Mouse (Mus musculus) adrenal gland, postnatal 36 days (tissue): ENCODE measurements around the gene Ppp3r1. TPM values are rescaled to one million over a fixed set of nuclear protein-coding genes. Genes with fewer than 3 reads are reported as not detected.
"Not testable (repeated sequence)": the region's sequence is repeated elsewhere in the genome, so short reads cannot be mapped to it uniquely, and the experiment has no call there.

Source experiments
- DNase-seq, 2 experiments: peaks; one replicate each; pipeline ENCODE4 v3.0.0; 2021; ENCODE audit warnings: mixed read lengths in 1 of 2
- total RNA-seq, 2 experiments: library from RNA; stranded (reverse); gene quantifications; 2 replicates each; pipeline ENCODE4 v1.2.3; 2021

Ppp3r1 gene
- total RNA-seq, 2 experiments from 2014 or later, result 92.5 to 111 TPM

GRCm38 (mm10) chr11:17199840-17200501, 40.9 kb downstream of the Ppp3r1 start:
- no peak for DNase-seq

GRCm38 (mm10) chr11:17200936-17201335, 41.9 kb downstream of the Ppp3r1 start:
- DNase-seq, result no peak

DNA sequence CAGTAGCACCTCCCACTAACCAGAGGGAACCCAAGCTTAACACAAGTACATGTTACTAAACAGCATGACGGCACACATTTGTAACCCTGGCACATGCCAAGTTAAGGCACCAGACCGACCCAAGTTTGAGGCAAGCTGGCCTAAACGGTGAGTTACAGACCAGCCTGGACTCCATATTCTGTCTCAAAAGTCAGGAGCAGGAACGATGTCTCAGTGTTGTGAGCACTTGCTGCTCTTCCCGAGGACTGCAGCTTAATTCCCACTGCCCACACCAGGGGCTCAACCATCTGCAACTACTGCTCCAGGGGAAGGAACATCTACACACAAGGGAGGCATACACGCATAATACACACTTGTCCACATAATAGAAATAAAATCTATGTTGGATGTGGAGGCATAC, 43.4 kb downstream of the Ppp3r1 start:
- DNase-seq, result no peak

GRCm38 (mm10) chr11:17211258-17212140, 52.4 kb downstream of the Ppp3r1 start, which contains the start of gene Pno1:
Gene Pno1 (minus strand): TSS chr11:17211568.
- DNase-seq, result peak; percentile 96 to 97

- DNase-seq, result no peak
Measured at GRCm38 (mm10) chr11:17212141-17212495, 53.1 kb downstream of the Ppp3r1 start.

DNA sequence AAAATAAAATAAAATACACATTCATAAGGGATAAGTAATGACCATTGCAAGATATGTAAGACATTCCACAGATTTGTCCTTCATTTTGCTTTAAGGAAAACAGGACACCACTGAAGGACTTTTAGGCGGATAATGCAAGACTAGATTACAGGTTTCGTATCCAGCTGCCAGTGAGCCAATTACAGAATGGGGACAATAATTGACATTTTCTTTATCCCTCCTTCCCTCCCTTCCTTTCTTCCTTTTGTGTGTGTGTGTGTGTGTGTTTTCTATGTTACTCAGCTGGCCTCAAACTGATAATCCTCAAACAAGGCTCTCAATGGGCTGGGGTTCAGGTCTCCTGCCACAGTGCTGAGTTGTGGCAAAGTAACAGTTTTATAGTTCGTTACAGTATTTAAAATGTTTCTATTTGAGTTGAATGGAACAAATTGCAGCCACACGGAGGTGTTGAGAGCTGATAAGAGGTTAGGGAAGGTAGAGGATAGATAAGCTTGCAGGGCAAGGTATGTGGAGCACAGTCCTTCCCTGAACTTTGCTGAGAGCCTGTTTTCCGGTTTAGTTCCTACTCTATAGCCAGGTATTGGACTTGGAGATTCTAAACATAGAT, 53.9 kb downstream of the Ppp3r1 start:
- no peak for DNase-seq

DNA sequence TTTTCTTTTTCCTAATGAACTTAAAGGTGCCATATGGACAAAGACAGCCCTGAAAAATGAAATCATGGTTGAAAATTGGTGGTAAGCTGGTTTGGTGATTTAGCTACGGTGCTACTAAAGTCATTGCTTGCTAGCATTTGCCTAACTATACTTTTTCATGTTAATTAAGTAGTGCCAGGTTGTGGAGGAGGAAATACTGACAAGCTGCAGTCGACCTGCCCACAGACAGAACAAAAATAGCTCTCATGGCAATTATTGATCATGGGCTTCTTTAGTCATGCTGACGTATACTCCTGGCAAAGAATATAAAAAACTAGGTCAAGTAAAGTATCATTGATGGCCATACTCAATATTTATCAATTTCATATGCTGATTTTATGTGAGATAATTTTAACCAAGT, 56.4 kb downstream of the Ppp3r1 start:
- no peak for DNase-seq

- DNase-seq, result no peak
Measured at GRCm38 (mm10) chr11:17221126-17221525, 62.1 kb downstream of the Ppp3r1 start.

DNA sequence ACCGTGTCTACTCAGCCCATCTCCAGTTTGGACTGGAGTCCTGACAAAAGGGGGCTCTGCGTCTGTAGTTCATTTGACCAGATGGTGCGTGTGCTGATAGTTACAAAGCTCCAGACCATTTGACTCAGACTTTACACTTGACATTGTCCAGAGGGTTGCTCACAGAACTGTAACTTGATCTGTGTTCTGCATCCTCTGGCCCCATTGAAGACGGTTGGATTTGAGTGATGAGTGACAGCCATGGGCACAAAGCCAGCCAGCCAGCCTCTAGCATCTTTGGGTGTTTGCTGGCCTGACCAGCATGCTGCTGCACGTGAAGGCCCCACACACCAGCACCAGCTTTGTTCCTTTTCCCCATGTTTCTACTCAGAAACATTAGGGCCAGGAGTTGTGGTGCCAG, 73.7 kb downstream of the Ppp3r1 start:
- no peak for DNase-seq

DNA sequence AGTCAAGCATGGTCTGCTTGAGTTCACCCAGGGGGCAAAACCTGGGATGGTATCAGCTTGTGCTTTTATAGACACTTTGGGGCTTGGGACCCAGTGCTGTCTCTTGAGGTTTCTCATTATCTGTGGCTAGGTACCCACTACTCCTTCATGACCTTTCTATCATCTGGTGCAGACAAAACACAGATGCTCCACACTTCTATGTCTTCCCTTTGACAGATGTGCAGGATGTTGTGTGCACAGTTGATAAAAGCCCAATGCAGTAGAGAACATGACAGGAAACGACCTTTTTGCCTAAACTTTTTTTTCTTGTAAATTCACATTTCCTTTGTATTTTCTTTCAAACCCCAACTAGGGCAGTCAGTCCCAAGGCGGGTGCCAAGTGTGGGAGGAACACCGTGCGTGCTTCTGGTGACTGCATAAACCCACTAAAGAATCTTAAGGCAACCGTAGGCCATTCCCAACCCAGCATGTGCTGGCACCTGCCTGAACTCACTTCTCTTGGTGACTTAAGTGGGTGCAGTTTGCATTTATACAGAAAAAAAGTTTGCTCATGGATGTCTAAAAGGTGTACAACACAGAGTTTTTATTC, 77.5 kb downstream of the Ppp3r1 start:
- no peak for DNase-seq

- not testable (repeated sequence) for DNase-seq
Measured at GRCm38 (mm10) chr11:17238598-17238997, 79.5 kb downstream of the Ppp3r1 start.

- no peak for DNase-seq
Measured at GRCm38 (mm10) chr11:17248715-17249114, 89.7 kb downstream of the Ppp3r1 start.

Other genes with a start within 250 kb of the Ppp3r1 start
- gene Fbxo48, start 207.9 kb upstream of the Ppp3r1 start, total RNA-seq, result 1 to 10 TPM in 1 of 2 experiments, under 1 TPM in 1; 0.63 to 1.1 TPM
- 10 to 100 TPM; 12.1 to 14.9 TPM for gene Cnrip1, start 107.7 kb upstream of the Ppp3r1 start, total RNA-seq
- 1 to 10 TPM; 4.0 to 4.8 TPM for gene Plek, start 106.9 kb upstream of the Ppp3r1 start, total RNA-seq
- 10 to 100 TPM; 16.8 to 17.8 TPM for gene Wdr92, start 22.8 kb downstream of the Ppp3r1 start, total RNA-seq
- gene Pno1, start 52.3 kb downstream of the Ppp3r1 start, total RNA-seq, result 10 to 100 TPM; 51.4 to 58.3 TPM
- gene C1d, start 98.3 kb downstream of the Ppp3r1 start, total RNA-seq, result 10 to 100 TPM; 48.0 to 63.3 TPM